Mouse (Mus musculus) hindbrain, embryonic 15.5 days (tissue): ENCODE data around the gene Tmcc1. TPM values are rescaled to one million over a fixed set of nuclear protein-coding genes. Genes with fewer than 3 reads are reported as not detected.
"Not testable (repeated sequence)": the region's sequence is repeated elsewhere in the genome, so short reads cannot be mapped to it uniquely, and the experiment has no call there.

Source experiments
- ATAC-seq: fragments of 200-750 bp; cut with Nextera tagmentation; 2 replicates; pipeline ENCODE4 v1.8.0; 2017; ENCODE audit warnings: low read depth, moderate number of reproducible peaks, moderate TSS enrichment; ENCODE audit not compliant: low FRiP score
- H3K27ac ChIP-seq: fragments of 300-500 bp; sonication (generic); replicated peaks from 2 replicates; pipeline ENCODE4 v1.5.1; 2015; ENCODE audit warnings: mild to moderate bottlenecking, inconsistent platforms
- H3K27me3 ChIP-seq: fragments of 300-500 bp; sonication (generic); 2 replicates; pipeline ENCODE4 v1.6.1; 2015; ENCODE audit warnings: control low read depth, inconsistent platforms
- H3K36me3 ChIP-seq: fragments of 300-500 bp; sonication (generic); 2 replicates; pipeline ENCODE4 v1.6.1; 2015; ENCODE audit warnings: control low read depth, inconsistent platforms
- H3K4me1 ChIP-seq: fragments of 300-500 bp; sonication (generic); replicated peaks from 2 replicates; pipeline ENCODE4 v1.6.1; 2015; ENCODE audit warnings: control low read depth, inconsistent platforms
- H3K4me2 ChIP-seq: fragments of 300-500 bp; sonication (generic); 2 replicates; pipeline ENCODE4 v1.6.1; 2015; ENCODE audit warnings: moderate library complexity, mild to moderate bottlenecking, inconsistent platforms
- H3K4me3 ChIP-seq: fragments of 300-500 bp; sonication (generic); 2 replicates; pipeline ENCODE4 v1.5.1; 2015; ENCODE audit warnings: mild to moderate bottlenecking, inconsistent platforms
- H3K9ac ChIP-seq: fragments of 300-500 bp; sonication (generic); 2 replicates; pipeline ENCODE4 v1.6.1; 2015; ENCODE audit warnings: inconsistent platforms
- H3K9me3 ChIP-seq: fragments of 300-500 bp; sonication (generic); 2 replicates; pipeline ENCODE4 v1.6.1; 2016; ENCODE audit warnings: control low read depth, inconsistent platforms
- WGBS: fragments of 180-500 bp; shearing (Covaris S2); methylation state at CpG from one replicate; pipeline ENCODE4 v1.1.7; 2015; 5-methylcytosine and 5-hydroxymethylcytosine counted together
- polyA plus RNA-seq: library from polyadenylated mRNA; unstranded; fragments of >200 nt; fragmentation: Nextera tagmentation; extraction: Ambion mirVana; gene quantifications from 2 replicates; pipeline ENCODE4 v1.2.1, GENCODE M21; 2015

Tmcc1 gene
- 25.7 and 28.3 TPM in 2 replicates for polyA plus RNA-seq

DNA sequence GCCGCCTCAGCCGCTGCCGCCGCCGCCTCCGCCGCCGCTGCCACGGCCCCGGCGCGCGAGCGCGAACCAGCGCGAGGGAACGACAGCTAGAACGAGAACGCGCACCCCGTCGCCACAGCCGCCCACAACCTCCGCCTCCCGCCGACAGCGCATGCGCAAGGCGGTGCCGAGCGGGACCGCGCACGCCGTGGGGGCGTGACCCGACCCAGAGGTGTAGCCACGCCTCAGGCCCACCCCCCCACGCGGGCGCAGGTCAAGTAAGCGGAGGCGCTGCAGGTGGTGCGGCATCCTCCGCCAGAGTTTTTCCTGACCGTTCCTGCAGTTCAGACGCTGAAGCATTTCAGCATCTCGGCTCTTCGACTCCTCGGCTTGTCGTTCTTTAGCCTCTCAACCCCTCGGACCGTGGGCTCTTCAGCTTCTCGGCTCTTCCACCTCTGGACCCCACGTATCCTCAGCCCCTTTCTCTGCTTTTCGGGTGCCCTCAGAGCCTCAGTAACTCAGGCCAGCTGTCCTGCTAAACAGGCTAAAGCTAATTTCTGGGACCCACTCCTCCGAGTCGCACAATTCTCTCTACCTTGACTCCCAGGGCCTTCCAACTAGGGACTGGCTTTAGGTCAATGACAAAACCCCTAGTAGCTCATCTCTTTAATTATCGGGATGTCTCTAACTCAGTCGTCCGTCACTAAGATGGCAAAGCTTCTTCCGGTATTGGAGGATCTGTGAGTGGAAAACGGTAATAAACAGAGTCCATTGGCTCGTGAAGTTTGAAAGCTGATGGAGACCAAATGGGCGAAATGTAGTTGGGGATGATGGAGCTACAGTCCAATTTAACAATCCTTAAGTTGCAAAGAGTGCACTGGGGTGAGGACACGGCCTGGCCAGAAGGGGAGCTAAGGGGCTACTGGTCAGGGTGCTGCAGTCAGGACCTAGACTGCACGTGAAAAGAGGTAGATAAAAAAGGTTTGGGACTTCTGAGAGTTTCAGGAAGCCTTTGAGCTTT is at the start of gene Tmcc1:
Tmcc1 (minus strand) TSS at position 93 of the 1,000 bp plus-strand sequence.
- H3K4me2 ChIP-seq = peak within 1 kb of the TSS; percentile 89
- no peaks in the 10 kb centered on the region for H3K9me3 ChIP-seq
- peak within 1 kb of the TSS; percentile 84 for H3K9ac ChIP-seq
- under 1% methylated on average over 51 of the region's 68 CpGs for WGBS
- ATAC-seq = peak; percentile 91
- H3K27ac ChIP-seq = peak within 1 kb of the TSS; percentile 84
- peaks cover 1% of the 10 kb centered on the region; the same call in 1 of the 2 replicates for H3K27me3 ChIP-seq
- peaks cover 38% of the 10 kb centered on the region for H3K4me1 ChIP-seq
- H3K36me3 ChIP-seq = no peaks in the 10 kb centered on the region
- H3K4me3 ChIP-seq = peak within 1 kb of the TSS; percentile 85

DNA sequence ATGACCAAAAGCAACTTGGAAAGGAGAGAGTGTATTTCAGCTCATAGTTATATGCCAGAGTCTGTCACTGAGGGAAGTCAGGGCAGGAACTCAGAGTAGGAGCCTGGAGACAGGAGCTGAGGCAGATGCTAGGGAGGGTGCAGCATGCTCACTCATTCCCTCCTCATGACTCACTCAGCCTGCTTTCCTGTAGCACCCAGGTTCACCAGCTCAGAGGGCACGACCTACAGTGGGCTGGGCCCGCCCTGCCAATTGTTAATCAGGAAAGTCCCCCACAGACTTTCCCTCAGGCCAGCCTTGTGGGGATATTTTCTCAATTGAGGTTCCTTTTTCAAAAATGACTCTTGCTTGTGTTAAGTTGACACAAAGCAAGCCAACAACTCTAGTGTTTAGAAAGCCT is 47.1 kb upstream of the Tmcc1 start:
- peaks cover 75% of the 10 kb centered on the region for H3K36me3 ChIP-seq

DNA sequence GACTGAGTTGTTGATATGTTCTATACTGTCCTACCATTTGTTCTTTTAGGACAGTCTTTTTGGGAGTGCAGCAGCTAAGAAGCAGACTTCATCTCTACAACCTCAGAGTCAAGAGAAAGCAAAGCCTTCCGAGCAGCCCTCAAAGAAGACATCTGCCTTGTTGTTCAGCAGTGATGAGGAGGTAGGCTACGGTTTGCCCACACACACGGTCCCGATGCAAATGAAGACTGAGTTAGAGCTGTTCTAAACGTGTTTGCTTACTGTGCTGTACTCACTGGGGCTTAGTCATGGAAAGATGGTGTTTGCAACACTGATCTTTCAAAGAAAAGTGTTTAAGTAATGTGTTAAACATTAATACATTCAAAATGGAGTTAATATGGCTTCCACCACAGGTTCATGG is 44.8 kb upstream of the Tmcc1 start:
- H3K4me2 ChIP-seq = no peak overlapping the region
- H3K4me3 ChIP-seq = no peak overlapping the region
- no peak overlapping the region for H3K27ac ChIP-seq
- ATAC-seq = no peak
- 95% methylated on average over 5 of the region's 5 CpGs for WGBS
- H3K4me1 ChIP-seq = no peaks in the 10 kb centered on the region
- H3K27me3 ChIP-seq = no peaks in the 10 kb centered on the region
- peaks cover 76% of the 10 kb centered on the region for H3K36me3 ChIP-seq
- no peaks in the 10 kb centered on the region for H3K9me3 ChIP-seq
- H3K9ac ChIP-seq = no peak overlapping the region

More for the DNA sequence above, 47.1 kb upstream of the Tmcc1 start:
- no peak overlapping the region for H3K4me2 ChIP-seq
- no peak overlapping the region for H3K9ac ChIP-seq
- H3K4me1 ChIP-seq = no peaks in the 10 kb centered on the region
- WGBS = 72% methylated on average over 2 of the region's 2 CpGs
- H3K27me3 ChIP-seq = no peaks in the 10 kb centered on the region
- H3K27ac ChIP-seq = no peak overlapping the region
- ATAC-seq = no peak
- no peak overlapping the region for H3K4me3 ChIP-seq
- no peaks in the 10 kb centered on the region for H3K9me3 ChIP-seq

DNA sequence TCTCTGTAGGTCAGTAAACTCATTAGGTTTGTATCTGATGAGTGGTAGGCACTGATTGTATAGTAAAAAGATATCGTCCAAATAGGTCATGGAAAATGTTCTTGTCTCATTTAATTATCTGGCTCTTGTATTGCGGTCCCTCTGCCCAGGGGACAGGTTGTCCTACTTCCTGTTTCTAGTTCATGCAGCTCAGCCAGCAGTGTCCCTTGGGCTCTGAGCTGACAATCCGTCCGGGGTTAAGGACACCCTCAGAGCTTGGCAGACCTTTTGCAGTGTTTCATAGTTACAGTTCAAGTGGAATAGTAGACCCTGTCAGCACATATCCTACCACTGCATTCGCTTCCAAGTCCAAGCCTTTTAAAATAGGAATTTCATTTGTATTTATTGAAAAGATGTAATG is 42.0 kb upstream of the Tmcc1 start:
- no peak overlapping the region for H3K9ac ChIP-seq
- ATAC-seq = no peak
- no peak overlapping the region for H3K27ac ChIP-seq
- H3K9me3 ChIP-seq = no peaks in the 10 kb centered on the region
- H3K27me3 ChIP-seq = no peaks in the 10 kb centered on the region
- no peak overlapping the region for H3K4me3 ChIP-seq
- no peaks in the 10 kb centered on the region for H3K4me1 ChIP-seq
- peaks cover 82% of the 10 kb centered on the region for H3K36me3 ChIP-seq
- no peak overlapping the region for H3K4me2 ChIP-seq
- whole genome bisulfite sequencing = 88% methylated on average over 5 of the region's 5 CpGs

DNA sequence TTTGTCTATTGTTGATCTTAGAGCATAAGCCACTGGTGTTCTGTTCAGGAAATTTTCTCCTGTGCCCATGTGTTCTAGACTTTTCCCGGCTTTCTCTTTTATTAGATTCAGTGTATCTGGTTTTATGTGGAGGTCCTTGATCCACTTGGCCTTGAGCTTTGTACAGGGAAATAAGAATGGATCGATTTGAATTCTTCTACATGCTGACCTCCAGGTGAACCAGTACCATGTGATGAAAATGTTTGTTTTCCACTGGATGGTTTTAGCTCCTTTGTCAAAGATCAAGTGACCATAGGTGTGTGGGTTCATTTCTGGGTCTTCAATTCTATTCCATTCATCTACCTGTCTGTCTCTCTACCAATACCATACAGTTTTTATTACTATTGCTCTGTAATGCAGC is 41.5 kb upstream of the Tmcc1 start:
- H3K4me3 ChIP-seq, H3K9me3 ChIP-seq, H3K4me2 ChIP-seq, H3K9ac ChIP-seq, H3K27me3 ChIP-seq, ATAC-seq, H3K27ac ChIP-seq, H3K4me1 ChIP-seq: not testable (repeated sequence)
- WGBS = 92% methylated on average over 2 of the region's 2 CpGs
- H3K36me3 ChIP-seq = peaks cover 80% of the 10 kb centered on the region

DNA sequence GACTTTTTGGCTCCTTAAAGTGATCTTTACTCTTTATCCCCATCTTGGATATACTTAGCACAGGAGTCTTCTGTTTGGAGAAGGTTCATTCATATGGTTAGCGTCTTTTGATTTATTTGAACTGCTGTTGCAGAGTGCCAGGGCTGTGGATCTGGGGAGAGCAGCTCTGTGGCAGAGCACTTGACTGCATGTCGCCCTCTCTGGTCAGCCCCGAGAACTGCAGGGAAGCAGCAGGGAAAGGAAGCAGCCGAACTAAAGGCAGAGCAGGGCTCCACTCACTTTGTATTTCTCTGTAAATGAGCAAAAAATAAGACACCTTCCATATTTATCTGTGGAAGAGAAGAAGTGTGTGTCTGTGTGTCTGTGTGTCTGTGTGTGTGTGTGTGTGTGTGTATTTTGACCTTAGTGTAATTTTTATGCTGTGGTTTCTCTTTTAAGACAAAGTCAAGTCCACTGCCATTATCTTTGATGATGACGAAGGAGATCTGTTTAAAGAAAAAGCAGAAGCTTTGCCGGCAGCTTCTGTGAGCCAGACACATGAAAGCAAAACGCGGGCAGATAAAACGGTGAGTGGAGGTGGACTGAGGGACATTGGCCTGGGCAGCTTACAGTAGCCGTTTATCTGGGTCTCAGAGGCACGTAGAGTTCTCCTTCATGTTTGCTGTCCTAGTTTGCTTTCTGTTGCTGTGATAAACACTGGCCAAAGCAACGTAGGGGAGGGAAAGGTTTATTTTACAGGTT is 35.7 kb upstream of the Tmcc1 start:
- Histone ChIP-seq H3K9ac (no peak overlapping the region), H3K4me1 (no peaks in the 10 kb centered on the region), H3K36me3 (peaks cover 85% of the 10 kb centered on the region), H3K27ac (no peak overlapping the region), H3K9me3 (no peaks in the 10 kb centered on the region), H3K4me3 (no peak overlapping the region), H3K27me3 (no peaks in the 10 kb centered on the region), H3K4me2 (no peak overlapping the region)
- 68% methylated on average over 12 of the region's 12 CpGs for WGBS
- ATAC-seq = no peak

DNA sequence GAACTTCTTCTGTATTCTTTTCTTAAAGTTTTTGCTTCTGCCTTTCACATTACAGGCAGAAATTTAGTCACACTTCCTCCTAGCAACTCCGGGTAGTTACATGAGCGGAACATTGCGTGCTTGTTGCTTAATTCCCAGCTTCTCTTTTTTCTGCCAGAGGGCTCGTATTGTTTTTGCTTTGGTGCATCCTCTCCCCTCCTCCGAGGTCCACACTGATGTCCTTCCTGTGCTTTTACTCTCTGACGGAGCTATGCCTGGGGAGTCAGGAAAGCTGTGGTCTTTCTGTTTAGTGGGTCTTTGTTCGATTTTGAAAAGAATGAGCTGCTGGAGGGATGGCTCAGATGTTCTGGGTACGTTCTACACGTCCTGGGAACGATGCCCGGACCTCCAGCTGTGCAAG is 34.5 kb upstream of the Tmcc1 start:
- peaks cover 83% of the 10 kb centered on the region for H3K36me3 ChIP-seq
- 69% methylated on average over 11 of the region's 11 CpGs for WGBS

DNA sequence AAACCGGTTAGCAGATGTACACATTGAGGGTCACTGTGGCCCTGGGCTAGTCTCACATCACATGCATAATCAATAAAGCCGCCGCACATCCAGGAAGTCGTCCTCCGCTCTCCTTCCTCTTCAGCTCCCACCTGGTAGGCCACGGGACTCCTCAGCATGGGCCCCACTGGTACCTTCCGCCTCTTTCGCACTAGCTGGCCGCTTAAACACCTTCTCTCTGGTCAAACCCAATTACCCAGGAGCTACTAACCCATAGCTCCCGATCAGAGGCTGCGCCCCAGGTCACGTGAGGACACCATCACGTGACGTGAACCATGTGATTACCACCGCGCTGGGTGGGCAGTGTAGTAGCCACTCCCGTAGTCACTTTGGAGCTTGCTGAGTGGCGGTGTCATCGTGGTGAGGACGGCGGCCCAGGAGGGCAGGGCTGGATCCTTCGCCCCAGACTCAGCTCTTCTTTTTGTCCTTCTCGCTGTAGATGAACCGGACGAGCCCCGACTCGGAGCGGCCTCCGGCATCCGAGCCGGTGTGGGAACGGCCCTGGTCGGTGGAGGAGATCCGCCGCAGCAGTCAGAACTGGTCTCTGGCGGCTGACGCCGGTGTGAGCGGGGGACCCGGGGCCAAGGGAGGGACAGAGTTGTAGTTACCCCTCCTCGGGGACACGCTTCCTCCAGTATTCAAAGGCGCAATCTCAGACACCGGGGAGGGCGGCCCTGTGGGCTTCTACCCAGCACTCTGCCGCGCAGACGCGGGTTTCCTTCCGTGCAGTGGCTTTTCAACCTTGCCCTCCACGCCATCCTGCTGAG is 14.6 kb upstream of the Tmcc1 start, which contains the start of gene Washc2:
Washc2 (plus strand) TSS at position 310 of the 806 bp plus-strand sequence.
- H3K36me3 ChIP-seq = peaks cover 17% of the 10 kb centered on the region; the same call in 1 of the 2 replicates
- ATAC-seq = peak; percentile 99
- peak within 1 kb of the TSS; percentile 63 for H3K4me2 ChIP-seq
- H3K27ac ChIP-seq = peak within 1 kb of the TSS; percentile 82
- peak within 1 kb of the TSS; percentile 55 for H3K9ac ChIP-seq
- no peaks in the 10 kb centered on the region for H3K27me3 ChIP-seq
- H3K4me1 ChIP-seq = peaks cover 23% of the 10 kb centered on the region
- H3K4me3 ChIP-seq = peak within 1 kb of the TSS; percentile 77
- H3K9me3 ChIP-seq = no peaks in the 10 kb centered on the region
- WGBS = 0% methylated on average over 51 of the region's 51 CpGs

More for the DNA sequence above, 34.5 kb upstream of the Tmcc1 start:
- Histone ChIP-seq H3K27me3 (no peaks in the 10 kb centered on the region), H3K9me3 (no peaks in the 10 kb centered on the region), H3K27ac (no peak overlapping the region), H3K4me1 (no peaks in the 10 kb centered on the region), H3K9ac (no peak overlapping the region), H3K4me3 (no peak overlapping the region), H3K4me2 (no peak overlapping the region)
- no peak for ATAC-seq

DNA sequence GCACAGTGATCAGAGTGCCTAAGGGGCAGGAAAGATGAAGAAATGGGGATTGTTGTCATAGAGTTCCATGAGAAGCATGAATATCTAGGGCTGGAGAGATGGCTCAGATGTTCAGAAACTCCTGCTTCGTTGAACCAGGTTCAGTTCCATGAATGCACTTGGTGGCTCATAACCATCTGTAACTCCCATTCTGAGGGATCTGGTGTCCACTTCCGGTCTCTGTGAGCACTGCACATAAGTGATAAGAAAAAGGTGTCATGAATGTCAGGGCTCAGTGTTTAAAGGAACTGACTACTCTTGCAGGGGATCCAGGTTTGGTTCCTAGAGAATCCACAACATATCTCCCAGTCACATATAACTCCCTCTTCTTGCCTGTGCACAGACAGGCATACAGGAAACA is 6.4 kb upstream of the Tmcc1 start:
- H3K27ac ChIP-seq = no peak overlapping the region
- ATAC-seq = no peak
- H3K9me3 ChIP-seq = no peaks in the 10 kb centered on the region
- H3K4me1 ChIP-seq = no peaks in the 10 kb centered on the region
- no peaks in the 10 kb centered on the region for H3K36me3 ChIP-seq
- H3K4me3 ChIP-seq = no peak overlapping the region
- H3K9ac ChIP-seq = no peak overlapping the region
- H3K4me2 ChIP-seq = no peak overlapping the region
- peaks cover 6% of the 10 kb centered on the region; the same call in 1 of the 2 replicates for H3K27me3 ChIP-seq
- 88% methylated on average over 2 of the region's 2 CpGs for WGBS

DNA sequence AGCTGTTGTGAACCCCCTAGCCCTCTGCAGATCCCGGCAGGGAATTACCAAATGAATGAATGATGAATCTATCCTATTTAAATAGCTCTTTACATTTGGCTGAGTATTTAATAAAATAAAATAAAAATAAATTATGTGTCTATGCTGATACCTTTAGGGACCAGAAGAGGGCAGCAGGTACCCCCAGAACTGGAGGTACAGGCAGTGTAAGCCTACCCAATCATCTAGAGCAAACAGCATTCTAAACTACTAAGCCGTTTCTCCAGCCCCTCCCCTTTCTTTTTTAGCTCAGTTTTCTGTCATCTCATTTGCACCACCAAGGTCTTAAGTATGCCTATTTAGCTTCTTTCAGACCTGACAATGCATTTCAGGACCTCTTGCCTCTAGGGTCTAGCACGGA is 4.9 kb upstream of the Tmcc1 start:
- Histone ChIP-seq H3K36me3 (no peaks in the 10 kb centered on the region), H3K4me1 (peaks cover 6% of the 10 kb centered on the region), H3K4me3 (no peak overlapping the region), H3K4me2 (no peak overlapping the region), H3K27me3 (peaks cover 6% of the 10 kb centered on the region; the same call in 1 of the 2 replicates), H3K9me3 (no peaks in the 10 kb centered on the region), H3K9ac (no peak overlapping the region), H3K27ac (no peak overlapping the region)
- ATAC-seq = peak; percentile 25; the same call in 1 of the 2 replicates
- WGBS = 36% methylated on average over 3 of the region's 3 CpGs

DNA sequence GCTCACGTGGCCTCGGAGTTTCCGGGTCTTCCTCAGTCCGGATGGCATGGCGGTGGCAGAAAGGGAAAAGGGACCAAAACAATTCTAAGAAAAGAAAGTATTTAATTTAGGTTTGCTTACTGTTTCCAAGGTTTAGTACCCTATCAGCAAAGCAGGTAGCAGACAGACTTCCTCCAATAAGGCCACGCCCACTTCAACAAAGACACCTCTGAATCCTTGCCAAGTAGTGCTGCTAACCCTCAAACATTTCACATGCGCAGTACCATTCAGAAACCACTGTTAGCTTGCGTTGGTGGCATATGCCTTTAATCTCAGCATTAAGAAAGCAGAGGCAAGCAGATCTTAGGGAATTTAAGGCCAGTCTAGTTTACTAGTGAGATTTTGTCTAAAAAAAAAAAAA is 2.5 kb upstream of the Tmcc1 start:
- Histone ChIP-seq H3K4me2 (no peak overlapping the region), H3K9me3 (no peaks in the 10 kb centered on the region), H3K36me3 (no peaks in the 10 kb centered on the region), H3K4me3 (no peak overlapping the region), H3K27ac (no peak overlapping the region), H3K4me1 (peaks cover 22% of the 10 kb centered on the region), H3K27me3 (peaks cover 6% of the 10 kb centered on the region; the same call in 1 of the 2 replicates), H3K9ac (no peak overlapping the region)
- WGBS = 67% methylated on average over 8 of the region's 8 CpGs
- ATAC-seq = no peak
